Mouse (Mus musculus) stomach, embryonic 14.5 days (tissue): Measurements from ENCODE around the gene Cda. TPM values are rescaled to one million over a fixed set of nuclear protein-coding genes. Genes with fewer than 3 reads are reported as not detected.
"Not testable (repeated sequence)": the region's sequence is repeated elsewhere in the genome, so short reads cannot be mapped to it uniquely, and the experiment has no call there.

Experiments
- ATAC-seq: fragments of 200-750 bp; cut with Nextera tagmentation; 2 replicates; pipeline ENCODE4 v1.8.0; 2017; ENCODE audit warnings: low read depth, moderate TSS enrichment; ENCODE audit not compliant: insufficient number of reproducible peaks, insufficient read depth, low FRiP score
- H3K27ac ChIP-seq: fragments of 300-500 bp; sonication (generic); 2 replicates; pipeline ENCODE4 v1.5.1; 2014; ENCODE audit warnings: mild to moderate bottlenecking, low read length, moderate library complexity, mixed read lengths
- H3K27me3 ChIP-seq: fragments of 300-500 bp; sonication (generic); 2 replicates; pipeline ENCODE4 v1.6.1; 2014; ENCODE audit warnings: low read length, control low read depth, mixed read lengths; ENCODE audit not compliant: control insufficient read depth, insufficient read depth
- H3K36me3 ChIP-seq: fragments of 300-500 bp; sonication (generic); 2 replicates; pipeline ENCODE4 v1.6.1; 2014; ENCODE audit warnings: mild to moderate bottlenecking, control low read depth, low read length, moderate library complexity, mixed read lengths; ENCODE audit not compliant: control insufficient read depth, insufficient read depth
- H3K4me1 ChIP-seq: fragments of 300-500 bp; sonication (generic); 2 replicates; pipeline ENCODE4 v1.6.1; 2014; ENCODE audit warnings: low read length, control low read depth, mixed read lengths; ENCODE audit not compliant: control insufficient read depth, insufficient read depth
- H3K4me2 ChIP-seq: fragments of 300-500 bp; sonication (generic); replicated peaks from 2 replicates; pipeline ENCODE4 v1.6.1; 2014; ENCODE audit warnings: low read depth, low read length, control low read depth
- H3K4me3 ChIP-seq: fragments of 300-500 bp; sonication (generic); 2 replicates; pipeline ENCODE4 v1.5.1; 2014; ENCODE audit warnings: low read depth, low read length, control low read depth
- H3K9ac ChIP-seq: fragments of 300-500 bp; sonication (generic); replicated peaks from 2 replicates; pipeline ENCODE4 v1.6.1; 2014; ENCODE audit warnings: low read depth, mild to moderate bottlenecking, control low read depth, low read length, moderate library complexity, mixed read lengths
- H3K9me3 ChIP-seq: fragments of 300-500 bp; sonication (generic); 2 replicates; pipeline ENCODE4 v1.6.1; 2016; ENCODE audit warnings: low read depth, low read length, control low read depth; ENCODE audit not compliant: control insufficient read depth
- WGBS: fragments of 180-500 bp; shearing (Covaris S2); extraction: QIAGEN DNeasy Blood & Tissue Kit; methylation state at CpG from one replicate; pipeline ENCODE4 v1.1.7; 2014; 5-methylcytosine and 5-hydroxymethylcytosine counted together
- polyA plus RNA-seq: library from polyadenylated mRNA; unstranded; fragments of >200 nt; fragmentation: Nextera tagmentation; extraction: Ambion mirVana; gene quantifications from 2 replicates; pipeline ENCODE4 v1.2.1, GENCODE M21; 2014

The Cda gene
- polyA plus RNA-seq, 1 experiment from 2014 or later: 8.3 TPM

GRCm38 (mm10) chr4:138333135-138333534 lies 34.7 kb downstream of the Cda start:
- Histone ChIP-seq H3K4me3 (no peak overlapping the region), H3K4me1 (no peaks in the 10 kb centered on the region), H3K27me3 (no peaks in the 10 kb centered on the region), H3K9me3 (no peaks in the 10 kb centered on the region), H3K4me2 (no peak overlapping the region), H3K36me3 (no peaks in the 10 kb centered on the region), H3K9ac (no peak overlapping the region), H3K27ac (no peak overlapping the region)
- peak; percentile 74 for ATAC-seq
- WGBS: 66% methylated on average over 4 of the region's 4 CpGs

DNA sequence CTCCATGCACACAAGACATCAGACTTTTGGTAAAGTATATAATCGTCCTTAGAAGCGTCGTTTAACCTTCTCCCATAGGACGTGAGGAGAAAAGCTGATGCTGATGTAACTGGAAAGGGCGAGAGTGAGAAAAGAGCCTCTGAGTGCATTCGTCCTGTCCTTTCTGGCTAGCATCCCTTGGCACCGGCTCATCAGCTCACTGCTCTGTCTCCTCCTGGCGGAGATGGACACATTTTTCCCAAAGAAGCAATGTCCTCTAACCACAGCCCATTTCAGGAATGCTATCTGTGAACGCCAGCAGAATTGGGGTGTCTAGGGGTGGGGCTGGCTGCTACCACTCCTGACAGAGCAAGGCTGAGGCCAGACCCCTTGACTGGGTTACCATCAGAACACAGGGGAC lies 36.1 kb downstream of the Cda start:
- no peak overlapping the region for H3K27ac ChIP-seq
- no peaks in the 10 kb centered on the region for H3K4me1 ChIP-seq
- no peak overlapping the region for H3K9ac ChIP-seq
- WGBS: 78% methylated on average over 9 of the region's 9 CpGs
- H3K36me3 ChIP-seq: no peaks in the 10 kb centered on the region
- H3K27me3 ChIP-seq: no peaks in the 10 kb centered on the region
- ATAC-seq: no peak
- no peak overlapping the region for H3K4me3 ChIP-seq
- no peak overlapping the region for H3K4me2 ChIP-seq
- H3K9me3 ChIP-seq: no peaks in the 10 kb centered on the region

- ATAC-seq: no peak
- H3K27me3 ChIP-seq: no peaks in the 10 kb centered on the region
- H3K4me3 ChIP-seq: no peak overlapping the region
- no peak overlapping the region for H3K27ac ChIP-seq
- WGBS: 14% methylated on average over 15 of the region's 15 CpGs
- no peaks in the 10 kb centered on the region for H3K4me1 ChIP-seq
- H3K36me3 ChIP-seq: no peaks in the 10 kb centered on the region
- no peak overlapping the region for H3K9ac ChIP-seq
- no peak overlapping the region for H3K4me2 ChIP-seq
- no peaks in the 10 kb centered on the region for H3K9me3 ChIP-seq
Observed at GRCm38 (mm10) chr4:138330264-138330671, 37.5 kb downstream of the Cda start.

DNA sequence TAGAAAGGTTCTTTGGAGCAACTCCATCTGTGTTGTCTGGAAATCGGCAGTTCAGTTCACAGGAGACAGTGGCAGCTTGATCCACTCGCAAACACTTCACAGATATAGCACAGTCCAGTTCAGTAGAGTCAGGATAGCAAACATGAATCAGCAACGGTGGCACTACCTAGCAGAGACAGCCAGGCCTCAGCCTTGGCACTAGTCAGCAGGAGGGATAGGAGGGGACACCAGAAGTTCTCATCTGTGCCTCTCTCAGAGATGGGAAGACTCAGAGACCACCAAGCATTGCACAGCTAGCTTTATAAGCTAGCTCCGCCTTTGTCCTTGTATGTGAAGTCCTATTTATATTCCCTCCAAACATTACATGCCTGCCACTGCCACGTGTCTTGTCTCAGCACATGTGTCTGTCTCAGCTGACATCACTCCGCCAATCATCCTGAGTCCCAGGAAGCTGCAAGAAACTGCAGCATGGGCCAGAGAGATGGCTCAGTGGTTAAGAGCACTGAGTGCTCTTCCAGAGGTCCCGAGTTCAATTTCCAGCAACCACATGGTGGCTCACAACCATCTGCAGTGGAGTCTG lies 39.8 kb downstream of the Cda start:
- Histone ChIP-seq H3K36me3 (no peaks in the 10 kb centered on the region), H3K27me3 (no peaks in the 10 kb centered on the region), H3K4me2 (peak overlapping the region; percentile 19; the same call in 1 of the 2 replicates), H3K9ac (no peak overlapping the region), H3K4me3 (0 out of 2 replicates have a peak overlapping the region, but pooled peaks have one; percentile 9), H3K4me1 (peaks cover 5% of the 10 kb centered on the region; the same call in 1 of the 2 replicates), H3K27ac (no peak overlapping the region), H3K9me3 (no peaks in the 10 kb centered on the region)
- ATAC-seq: no peak
- 71% methylated on average over 7 of the region's 7 CpGs for WGBS

DNA sequence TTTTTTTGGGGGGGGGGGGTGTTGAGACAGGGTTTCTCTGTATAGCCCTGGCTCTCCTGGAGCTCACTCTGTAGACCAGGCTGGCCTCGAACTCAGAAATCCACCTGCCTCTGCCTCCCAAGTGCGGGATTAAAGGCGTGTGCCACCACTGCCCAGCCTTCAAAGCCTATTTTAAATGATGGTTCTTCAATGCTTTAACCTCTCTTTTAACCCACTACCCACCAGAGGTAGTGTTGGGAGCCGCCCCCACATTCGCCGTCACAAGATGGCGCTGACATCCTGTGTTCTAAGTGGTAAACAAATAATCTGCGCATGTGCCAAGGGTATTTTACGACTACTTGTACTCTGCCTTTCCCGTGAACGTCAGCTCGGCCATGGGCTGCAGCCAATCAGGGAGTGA lies 40.6 kb downstream of the Cda start:
- H3K9ac ChIP-seq, H3K4me1 ChIP-seq, H3K4me2 ChIP-seq, H3K27me3 ChIP-seq, H3K36me3 ChIP-seq, H3K27ac ChIP-seq, H3K9me3 ChIP-seq, ATAC-seq, H3K4me3 ChIP-seq: not testable (repeated sequence)
- 62% methylated on average over 8 of the region's 12 CpGs for whole genome bisulfite sequencing

DNA sequence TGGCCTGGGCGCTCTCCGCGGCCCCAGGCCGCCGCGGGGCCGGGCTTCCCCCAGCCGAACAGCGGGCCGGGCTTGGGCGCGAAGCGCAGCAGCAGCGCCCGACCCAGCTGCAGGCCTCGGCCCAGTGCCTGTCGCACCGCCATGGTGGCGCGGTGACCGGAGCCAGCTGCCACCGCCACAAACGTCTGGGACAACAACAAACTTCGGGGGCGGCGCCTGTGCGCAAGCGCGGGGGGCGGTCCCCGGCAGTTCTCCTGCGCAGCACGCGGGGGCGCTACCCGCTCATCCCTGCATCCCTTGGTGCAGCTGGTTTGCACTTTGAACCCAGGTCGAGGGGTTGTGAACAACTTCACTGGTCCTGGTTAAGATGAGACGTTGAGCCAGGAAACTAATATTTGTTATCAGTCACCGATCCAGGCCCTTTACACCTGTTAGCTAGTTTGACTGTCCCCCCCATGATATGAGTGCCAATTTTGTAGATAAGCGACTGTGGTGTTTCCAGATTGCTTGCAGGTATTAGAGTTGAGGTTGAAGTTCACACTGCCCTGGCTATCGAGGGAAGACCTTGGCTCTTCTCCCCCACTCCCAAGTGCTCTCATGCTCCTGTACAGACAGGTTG lies 41.6 kb downstream of the Cda start, which contains the start of gene Pink1:
Gene Pink1, minus strand, starts transcription at position 231 of the 619 bp plus-strand sequence.
- peak; percentile 53; the same call in 1 of the 2 replicates for ATAC-seq
- peak within 1 kb of the TSS; percentile 95 for H3K9ac ChIP-seq
- WGBS: 2% methylated on average over 41 of the region's 41 CpGs
- H3K4me2 ChIP-seq: peak within 1 kb of the TSS; percentile 45
- H3K4me3 ChIP-seq: peak within 1 kb of the TSS; percentile 95
- H3K4me1 ChIP-seq: peaks cover 12% of the 10 kb centered on the region; the same call in 1 of the 2 replicates
- H3K9me3 ChIP-seq: no peaks in the 10 kb centered on the region
- no peaks in the 10 kb centered on the region for H3K27me3 ChIP-seq
- H3K27ac ChIP-seq: peak within 1 kb of the TSS; percentile 96
- H3K36me3 ChIP-seq: no peaks in the 10 kb centered on the region

- peak; percentile 92 for ATAC-seq
- 0% methylated on average over 45 of the region's 45 CpGs for WGBS
Observed at GRCm38 (mm10) chr4:138325466-138326076, 42.2 kb downstream of the Cda start.

GRCm38 (mm10) chr4:138324451-138324850 lies 43.3 kb downstream of the Cda start:
- no peaks in the 10 kb centered on the region for H3K36me3 ChIP-seq
- H3K27ac ChIP-seq: peak overlapping the region; percentile 75; the same call in 1 of the 2 replicates

More at GRCm38 (mm10) chr4:138325466-138326076, 42.2 kb downstream of the Cda start:
- H3K36me3 ChIP-seq: no peaks in the 10 kb centered on the region
- H3K27me3 ChIP-seq: no peaks in the 10 kb centered on the region
- H3K27ac ChIP-seq: peak overlapping the region; percentile 96
- peak overlapping the region; percentile 95 for H3K4me3 ChIP-seq
- H3K9ac ChIP-seq: peak overlapping the region; percentile 95
- H3K4me1 ChIP-seq: peaks cover 12% of the 10 kb centered on the region; the same call in 1 of the 2 replicates
- H3K4me2 ChIP-seq: peak overlapping the region; percentile 45
- H3K9me3 ChIP-seq: no peaks in the 10 kb centered on the region

More at GRCm38 (mm10) chr4:138324451-138324850, 43.3 kb downstream of the Cda start:
- H3K9me3 ChIP-seq: no peaks in the 10 kb centered on the region
- H3K4me2 ChIP-seq: no peak overlapping the region
- H3K4me1 ChIP-seq: peaks cover 12% of the 10 kb centered on the region; the same call in 1 of the 2 replicates
- H3K4me3 ChIP-seq: no peak overlapping the region
- ATAC-seq: no peak
- H3K27me3 ChIP-seq: no peaks in the 10 kb centered on the region
- H3K9ac ChIP-seq: no peak overlapping the region
- 89% methylated on average over 3 of the region's 3 CpGs for WGBS
